Mouse (Mus musculus) bone marrow macrophage, adult 2 months (primary cell): ENCODE data around the gene Haspin.

Experiments used
- CTCF ChIP-seq: IDR thresholded peaks from 2 replicates; pipeline ENCODE4 v1.5.1; 2012; ENCODE audit warnings: low read depth, mild to moderate bottlenecking, low read length, moderate library complexity
- POLR2A ChIP-seq: IDR thresholded peaks from 2 replicates; pipeline ENCODE4 v1.6.1; 2012; ENCODE audit warnings: mild to moderate bottlenecking, low read depth, low read length, borderline replicate concordance

GRCm38 (mm10) chr11:73177895-73178294 is 39.8 kb upstream of the Haspin start:
- TF ChIP-seq CTCF, result no peak
- TF ChIP-seq POLR2A, result no peak
